Mouse (Mus musculus): Measurements from ENCODE around the gene Abhd5. TPM values are rescaled to one million over a fixed set of nuclear protein-coding genes. Genes with fewer than 3 reads are reported as not detected.

The Abhd5 gene
- total and polyA plus RNA-seq, 3 experiments, result 14.2 to 20.2 TPM; not detected in 1

GRCm38 (mm10) chr9:122325996-122326395, 25.4 kb upstream of the Abhd5 start:
- Histone ChIP-seq H3K4me1 (ENCODE audit: control insufficient read depth in 1 of 2, insufficient read depth in 2 of 2, low read length in 2 of 2) (no peaks in the 10 kb centered on the region), H3K27ac (ENCODE audit: control insufficient read depth, low read depth, low read length) (no peak overlapping the region), H3K27me3 (ENCODE audit: control insufficient read depth in 1 of 2, insufficient read depth in 2 of 2, low read length in 2 of 2) (peaks cover 2 to 3% of the 10 kb centered on the region in 2 experiments; a peak in 3 of 4 replicates), H3K4me3 (ENCODE audit: control insufficient read depth in 1 of 2, insufficient read depth in 1 of 2, low read depth in 2 of 2, low read length in 2 of 2) (no peak overlapping the region), H3K9ac (ENCODE audit: control insufficient read depth, low read depth, low read length, poor library complexity, severe bottlenecking) (no peak overlapping the region), H3K36me3 (ENCODE audit: control insufficient read depth in 1 of 2, insufficient read depth in 2 of 2, low read length in 2 of 2) (no peaks in the 10 kb centered on the region), H3K79me2 (ENCODE audit: control insufficient read depth, insufficient read depth, low read length, poor library complexity) (no peaks in the 10 kb centered on the region), H3K9me3 (replicated peaks; ENCODE audit: insufficient read depth, low read length) (no peaks in the 10 kb centered on the region)
- TF ChIP-seq RCOR1 (IDR thresholded peaks at IDR 0.05; ENCODE audit: low read depth, low read length) (no peak), ETS1 (IDR thresholded peaks at IDR 0.05; ENCODE audit: low read depth, low read length) (no peak), RAD21 (IDR thresholded peaks at IDR 0.05; ENCODE audit: low read depth, low read length) (no peak), ELF1 (IDR thresholded peaks at IDR 0.05; ENCODE audit: low read depth, low read length) (no peak), USF2 (IDR thresholded peaks at IDR 0.05; ENCODE audit: borderline replicate concordance in 1 of 2, insufficient read depth in 1 of 2, low read depth in 1 of 2, low read length in 2 of 2) (no peak), NRF1 (IDR thresholded peaks at IDR 0.05; ENCODE audit: insufficient read depth, low read depth, low read length, poor library complexity, severe bottlenecking) (no peak), UBTF (IDR thresholded peaks at IDR 0.05; ENCODE audit: borderline replicate concordance, insufficient read depth, low read depth, low read length) (no peak)
- no peak for DNase-seq (ENCODE audit: low read depth, low spot score)

- no peak overlapping the region for H3K27ac ChIP-seq (ENCODE audit: control insufficient read depth, low read depth, low read length)
- H3K27me3 ChIP-seq (ENCODE audit: control insufficient read depth in 1 of 2, insufficient read depth in 2 of 2, low read length in 2 of 2), result peaks cover 2 to 3% of the 10 kb centered on the region in 2 experiments; a peak in 3 of 4 replicates
- no peaks in the 10 kb centered on the region for H3K9me3 ChIP-seq (replicated peaks; ENCODE audit: insufficient read depth, low read length)
- TF ChIP-seq GABPA (IDR thresholded peaks at IDR 0.05; ENCODE audit: low read depth, low read length) (no peak), USF2 (IDR thresholded peaks at IDR 0.05; ENCODE audit: borderline replicate concordance in 1 of 2, insufficient read depth in 1 of 2, low read depth in 1 of 2, low read length in 2 of 2) (no peak), POLR2AphosphoS5 (IDR thresholded peaks at IDR 0.05; ENCODE audit: borderline replicate concordance, low read depth, low read length) (no peak), MAFK (IDR thresholded peaks at IDR 0.05; ENCODE audit: borderline replicate concordance, low read depth, low read length) (no peak), ZC3H11A (IDR thresholded peaks at IDR 0.05; ENCODE audit: low read depth, low read length) (no peak), SMC3 (IDR thresholded peaks at IDR 0.05; ENCODE audit: low read depth, low read length) (no peak), POLR2A (IDR thresholded peaks at IDR 0.05; ENCODE audit: control insufficient read depth in 1 of 2, insufficient read depth in 1 of 2, low read depth in 1 of 2, low read length in 2 of 2, poor library complexity in 1 of 2) (no peak)
- H3K9ac ChIP-seq (ENCODE audit: control insufficient read depth, low read depth, low read length, poor library complexity, severe bottlenecking), result no peak overlapping the region
- DNase-seq (ENCODE audit: low read depth, low spot score), result no peak
- H3K79me2 ChIP-seq (ENCODE audit: control insufficient read depth, insufficient read depth, low read length, poor library complexity), result no peaks in the 10 kb centered on the region
- no peaks in the 10 kb centered on the region for H3K36me3 ChIP-seq (ENCODE audit: control insufficient read depth in 1 of 2, insufficient read depth in 2 of 2, low read length in 2 of 2)
- no peaks in the 10 kb centered on the region for H3K4me1 ChIP-seq (ENCODE audit: control insufficient read depth in 1 of 2, insufficient read depth in 2 of 2, low read length in 2 of 2)
- no peak overlapping the region for H3K4me3 ChIP-seq (ENCODE audit: control insufficient read depth in 1 of 2, insufficient read depth in 1 of 2, low read depth in 2 of 2, low read length in 2 of 2)
Observed at GRCm38 (mm10) chr9:122328199-122328598, 23.2 kb upstream of the Abhd5 start.

GRCm38 (mm10) chr9:122336677-122337076, 14.7 kb upstream of the Abhd5 start:
- DNase-seq (ENCODE audit: low read depth, low spot score), result no peak
- TF ChIP-seq MYB (IDR thresholded peaks at IDR 0.05; ENCODE audit: low read depth, low read length) (no peak), NELFE (IDR thresholded peaks at IDR 0.05; ENCODE audit: low read depth, low read length) (no peak), KAT2A (conservative IDR thresholded peaks at IDR 0.05; ENCODE audit: low read depth, low read length) (no peak), MXI1 (IDR thresholded peaks at IDR 0.05; ENCODE audit: low read depth, low read length) (no peak), CHD1 (IDR thresholded peaks at IDR 0.05; ENCODE audit: low read depth, low read length) (no peak), UBTF (IDR thresholded peaks at IDR 0.05; ENCODE audit: borderline replicate concordance, insufficient read depth, low read depth, low read length) (no peak), TBP (IDR thresholded peaks at IDR 0.05; ENCODE audit: low read depth, low read length) (no peak), ELF1 (IDR thresholded peaks at IDR 0.05; ENCODE audit: low read depth, low read length) (no peak), CHD2 (IDR thresholded peaks at IDR 0.05; ENCODE audit: low read length) (no peak), POLR2AphosphoS5 (IDR thresholded peaks at IDR 0.05; ENCODE audit: borderline replicate concordance, low read depth, low read length) (no peak), MAFK (IDR thresholded peaks at IDR 0.05; ENCODE audit: borderline replicate concordance, low read depth, low read length) (no peak), HCFC1 (IDR thresholded peaks at IDR 0.05; ENCODE audit: low read depth, low read length) (no peak), CTCF (IDR thresholded peaks at IDR 0.05 in 2 of 3, conservative IDR thresholded peaks at IDR 0.05 in 1 of 3; ENCODE audit: control insufficient read depth in 1 of 3, insufficient read depth in 1 of 3, low read depth in 2 of 3, low read length in 3 of 3, poor library complexity in 1 of 3, severe bottlenecking in 1 of 3) (no peak), RAD21 (IDR thresholded peaks at IDR 0.05; ENCODE audit: low read depth, low read length) (no peak), POLR2A (IDR thresholded peaks at IDR 0.05; ENCODE audit: control insufficient read depth in 1 of 2, insufficient read depth in 1 of 2, low read depth in 1 of 2, low read length in 2 of 2, poor library complexity in 1 of 2) (no peak), MAX (IDR thresholded peaks at IDR 0.05; ENCODE audit: low read length) (no peak), MYC (IDR thresholded peaks at IDR 0.05; ENCODE audit: low read depth, low read length) (no peak), NRF1 (IDR thresholded peaks at IDR 0.05; ENCODE audit: insufficient read depth, low read depth, low read length, poor library complexity, severe bottlenecking) (no peak)
- H3K27me3 ChIP-seq (ENCODE audit: control insufficient read depth in 1 of 2, insufficient read depth in 2 of 2, low read length in 2 of 2), result no peaks in the 10 kb centered on the region; a peak in 1 of 4 replicates

More at GRCm38 (mm10) chr9:122336677-122337076, 14.7 kb upstream of the Abhd5 start:
- Histone ChIP-seq H3K27ac (ENCODE audit: control insufficient read depth, low read depth, low read length) (no peak overlapping the region), H3K36me3 (ENCODE audit: control insufficient read depth in 1 of 2, insufficient read depth in 2 of 2, low read length in 2 of 2) (no peaks in the 10 kb centered on the region; a peak in 1 of 4 replicates), H3K4me3 (ENCODE audit: control insufficient read depth in 1 of 2, insufficient read depth in 1 of 2, low read depth in 2 of 2, low read length in 2 of 2) (no peak overlapping the region), H3K9ac (ENCODE audit: control insufficient read depth, low read depth, low read length, poor library complexity, severe bottlenecking) (no peak overlapping the region), H3K79me2 (ENCODE audit: control insufficient read depth, insufficient read depth, low read length, poor library complexity) (no peaks in the 10 kb centered on the region), H3K9me3 (replicated peaks; ENCODE audit: insufficient read depth, low read length) (no peaks in the 10 kb centered on the region), H3K4me1 (ENCODE audit: control insufficient read depth in 1 of 2, insufficient read depth in 2 of 2, low read length in 2 of 2) (no peaks in the 10 kb centered on the region; a peak in 1 of 4 replicates)

All from MEL (cell line).